Mouse (Mus musculus) CD4-positive naive resting alpha-beta T cell, adult 76 days (primary cell): ENCODE results near the gene Myt1. TPM values are rescaled to one million over a fixed set of nuclear protein-coding genes. Genes with fewer than 3 reads are reported as not detected.

Experiments
- total RNA-seq: library from RNA; stranded (reverse); gene quantifications from one replicate; pipeline ENCODE4 v1.2.4, GENCODE M21; 2023

The Myt1 gene
- total RNA-seq: not detected

DNA sequence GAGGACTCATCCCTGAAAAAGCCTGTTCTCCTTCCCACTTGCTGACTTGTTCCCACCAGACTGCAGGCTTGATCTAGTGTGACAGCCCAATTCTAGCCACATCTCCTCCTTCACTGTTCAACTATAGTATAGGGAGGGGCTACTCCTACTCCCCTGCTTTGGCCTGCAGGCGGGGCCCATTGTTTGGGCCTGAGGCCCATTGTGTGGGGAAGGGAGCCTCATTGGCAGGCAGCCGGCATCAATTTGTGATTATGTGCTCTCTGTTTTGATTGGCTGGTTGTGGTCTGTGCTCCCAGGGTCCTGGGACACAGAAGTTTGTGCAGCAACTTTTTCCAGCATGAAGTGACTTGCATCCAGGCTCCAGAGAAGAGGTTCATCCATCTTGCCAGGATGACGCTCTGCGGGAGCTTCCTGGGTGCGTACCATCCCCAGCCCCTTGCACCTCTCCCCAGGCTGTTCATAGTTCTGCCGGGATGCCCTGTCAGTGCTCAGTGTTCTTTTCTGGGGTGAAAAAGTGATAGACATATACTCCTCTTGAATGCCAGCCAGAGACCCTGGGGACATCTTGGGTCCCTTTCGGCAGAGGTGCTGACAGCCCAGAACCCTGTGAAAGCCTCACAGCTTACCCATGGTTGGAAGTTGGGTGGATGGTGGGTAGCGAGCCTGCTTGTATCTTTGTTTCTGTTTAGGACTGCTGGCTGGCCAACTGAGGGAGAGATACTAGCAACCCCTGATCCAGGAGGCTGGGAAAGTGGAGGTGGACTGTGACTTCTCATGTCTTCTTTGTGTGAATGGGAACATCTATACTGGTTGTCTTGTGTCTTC is at the start of gene Myt1:
Gene Myt1, plus strand, starts transcription at position 327 of the 825 bp plus-strand sequence.

DNA sequence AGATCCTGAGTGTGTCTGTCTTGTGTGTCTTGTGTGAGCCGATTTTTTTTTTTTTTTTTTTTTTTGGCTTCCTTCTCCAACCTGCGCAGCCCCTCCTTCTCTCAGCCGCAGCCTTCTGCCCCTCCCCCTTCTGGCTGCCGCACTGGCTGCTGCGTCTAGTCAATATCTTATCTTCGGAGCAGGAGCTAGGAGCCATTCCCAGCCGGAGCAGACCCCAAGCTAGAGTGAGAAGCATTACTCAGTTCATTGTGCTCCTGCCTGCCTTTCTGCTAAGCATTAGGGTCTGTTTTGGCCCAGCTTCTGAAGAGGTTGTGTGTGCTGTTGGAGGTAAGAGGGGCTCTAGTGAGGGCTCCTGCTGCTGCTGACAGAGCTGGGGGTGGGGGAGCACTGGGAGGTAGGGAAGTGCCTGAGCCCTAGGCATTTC is 48.2 kb upstream of the Myt1 start, which contains the start of gene Oprl1:
Gene Oprl1, plus strand, starts transcription at position 114 of the 424 bp plus-strand sequence.

DNA sequence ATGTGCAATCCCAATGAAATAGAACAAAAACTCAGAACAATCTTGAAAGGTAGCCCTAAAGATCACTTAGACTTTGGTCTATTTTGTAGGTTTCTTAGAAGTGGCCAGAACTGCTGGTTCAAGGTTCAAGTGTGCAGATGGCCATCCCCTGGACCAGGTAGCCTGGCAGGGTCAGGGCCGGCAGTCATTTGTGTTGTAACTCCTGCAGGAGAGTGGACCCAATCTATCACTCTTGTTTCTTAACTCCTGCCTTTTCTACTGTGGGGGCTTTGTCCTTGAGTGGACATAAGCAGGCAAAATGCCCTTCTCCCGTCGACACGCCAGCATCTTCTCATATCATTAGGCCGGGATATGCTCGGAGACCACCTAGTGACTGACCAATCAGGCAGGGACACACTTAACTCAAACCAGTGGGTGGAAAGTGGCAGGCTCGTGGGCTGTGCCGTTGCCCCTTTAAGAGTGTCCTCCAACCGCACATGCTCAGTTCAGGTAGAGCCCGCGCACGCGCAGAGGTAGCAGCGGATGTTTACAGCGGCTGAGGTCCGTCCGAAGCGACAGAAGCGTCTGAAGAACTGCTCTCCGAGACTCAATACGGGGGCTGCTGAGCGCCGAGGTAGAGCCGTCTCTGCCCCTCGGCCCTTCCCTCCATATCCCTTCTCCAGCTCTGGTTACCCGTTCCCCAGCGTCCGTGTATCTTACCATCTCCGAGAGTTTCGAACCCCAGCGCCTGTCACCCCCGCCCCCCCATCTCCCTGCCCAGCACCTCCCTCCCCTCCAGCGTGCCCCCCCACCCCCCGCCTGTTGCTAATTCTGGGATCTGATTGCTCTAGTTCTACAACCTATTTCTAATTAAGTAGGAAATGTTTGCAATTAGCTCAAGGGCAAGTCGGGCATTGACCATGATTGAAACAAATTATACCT is 74.5 kb downstream of the Myt1 start, which contains the start of gene Pcmtd2:
Gene Pcmtd2, plus strand, starts transcription at position 483 of the 921 bp plus-strand sequence.

DNA sequence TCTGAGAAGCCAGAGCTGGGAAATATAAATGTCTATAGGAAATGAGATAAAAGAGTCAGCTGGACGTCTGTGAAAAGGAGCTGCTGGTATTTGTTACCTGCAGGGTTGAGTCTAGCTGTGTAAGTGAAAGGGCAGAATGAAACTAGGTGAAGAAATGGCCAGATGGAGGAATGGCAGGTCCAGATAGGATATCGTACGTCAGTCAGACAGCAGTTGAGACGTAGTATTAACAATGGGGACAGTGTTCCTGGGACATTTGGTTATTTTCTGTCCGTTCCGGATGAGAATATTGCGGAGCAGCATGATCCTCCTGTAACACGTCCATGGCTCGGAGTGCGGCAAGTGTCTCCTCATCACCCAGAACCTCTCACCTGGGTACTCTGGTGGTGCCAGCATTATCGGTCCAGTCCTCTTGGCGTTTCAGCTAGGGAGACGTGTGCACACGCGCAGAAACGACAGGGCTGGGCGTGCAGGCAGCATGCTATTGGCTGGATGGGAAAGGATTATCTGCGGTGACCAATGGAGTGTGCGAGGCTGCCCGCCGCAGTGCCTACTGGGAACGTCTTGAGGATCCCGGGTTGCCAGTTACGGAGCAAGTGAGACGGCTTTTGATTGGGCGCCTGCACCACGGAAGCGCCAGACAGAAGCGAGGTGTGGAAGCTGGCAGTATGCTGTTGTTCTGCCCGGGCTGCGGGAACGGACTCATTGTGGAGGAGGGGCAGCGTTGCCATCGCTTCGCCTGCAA is 100.8 kb downstream of the Myt1 start, which contains the start of gene Polr3k:
Gene Polr3k, plus strand, starts transcription at position 547 of the 745 bp plus-strand sequence.

Other genes with a start within 250 kb of the Myt1 start
- gene Dnajc5, start 242.8 kb upstream of the Myt1 start, total RNA-seq: 123 TPM
- 108 TPM for gene Uckl1, start 178.4 kb upstream of the Myt1 start, total RNA-seq
- gene Prpf6, start 171.5 kb upstream of the Myt1 start, total RNA-seq: 60.9 TPM
- gene Zfp512b, start 170.5 kb upstream of the Myt1 start, total RNA-seq: 62.2 TPM
- 10.6 TPM for gene Samd10, start 164.1 kb upstream of the Myt1 start, total RNA-seq
- not detected for gene Gm29797, start 106.3 kb upstream of the Myt1 start, total RNA-seq
- gene Sox18, start 91.7 kb upstream of the Myt1 start, total RNA-seq: not detected
- gene Tcea2, start 83.0 kb upstream of the Myt1 start, total RNA-seq: 20.5 TPM
- gene Rgs19, start 69.4 kb upstream of the Myt1 start, total RNA-seq: 90.7 TPM
- gene Lkaaear1, start 64.9 kb upstream of the Myt1 start, total RNA-seq: not detected
- gene Oprl1, start 48.3 kb upstream of the Myt1 start, total RNA-seq: 0.62 TPM
- gene Pcmtd2, start 74.5 kb downstream of the Myt1 start, total RNA-seq: 48.2 TPM
- 12.3 TPM for gene Polr3k, start 101.0 kb downstream of the Myt1 start, total RNA-seq
- not detected for gene Gm14496, start 227.8 kb downstream of the Myt1 start, total RNA-seq